Mouse (Mus musculus) midbrain, embryonic 16.5 days (tissue): ENCODE measurements around the gene Atp6v0e. TPM values are rescaled to one million over a fixed set of nuclear protein-coding genes. Genes with fewer than 3 reads are reported as not detected.
A peak's percentile ranks its signal among the peaks of the same experiment; 100 is the strongest.

Experiments
- ATAC-seq: fragments of 200-750 bp; cut with Nextera tagmentation; 2 replicates; pipeline ENCODE4 v1.8.0; 2017; ENCODE audit warnings: moderate TSS enrichment
- H3K27ac ChIP-seq: fragments of 300-500 bp; sonication (generic); 2 replicates; pipeline ENCODE4 v1.5.1; 2014; ENCODE audit warnings: mild to moderate bottlenecking, low read length, mixed read lengths
- H3K27me3 ChIP-seq: fragments of 300-500 bp; sonication (generic); 2 replicates; pipeline ENCODE4 v1.6.1; 2014; ENCODE audit warnings: low read depth, low read length, mixed read lengths; ENCODE audit not compliant: control insufficient read depth, insufficient read depth
- H3K36me3 ChIP-seq: fragments of 300-500 bp; sonication (generic); 2 replicates; pipeline ENCODE4 v1.6.1; 2014; ENCODE audit warnings: mild to moderate bottlenecking, low read length, moderate library complexity, mixed read lengths; ENCODE audit not compliant: control insufficient read depth, insufficient read depth
- H3K4me1 ChIP-seq: fragments of 300-500 bp; sonication (generic); 2 replicates; pipeline ENCODE4 v1.6.1; 2014; ENCODE audit warnings: mild to moderate bottlenecking, low read length, mixed read lengths; ENCODE audit not compliant: control insufficient read depth, insufficient read depth
- H3K4me2 ChIP-seq: fragments of 300-500 bp; sonication (generic); 2 replicates; pipeline ENCODE4 v1.6.1; 2014; ENCODE audit warnings: mild to moderate bottlenecking, low read length, mixed read lengths
- H3K4me3 ChIP-seq: fragments of 300-500 bp; sonication (generic); 2 replicates; pipeline ENCODE4 v1.5.1; 2014; ENCODE audit warnings: low read depth, mild to moderate bottlenecking, low read length, moderate library complexity, mixed read lengths
- H3K9ac ChIP-seq: fragments of 300-500 bp; sonication (generic); 2 replicates; pipeline ENCODE4 v1.6.1; 2014; ENCODE audit warnings: low read depth, low read length, mixed read lengths
- H3K9me3 ChIP-seq: fragments of 300-500 bp; sonication (generic); replicated peaks from 2 replicates; pipeline ENCODE4 v1.6.1; 2014; ENCODE audit warnings: mild to moderate bottlenecking, low read length, mixed read lengths; ENCODE audit not compliant: control insufficient read depth, poor library complexity, severe bottlenecking
- WGBS: fragments of 180-500 bp; shearing (Covaris S2); extraction: QIAGEN DNeasy Blood & Tissue Kit; methylation state at CpG from one replicate; pipeline ENCODE4 v1.1.7; 2014; 5-methylcytosine and 5-hydroxymethylcytosine counted together
- polyA plus RNA-seq: library from polyadenylated mRNA; unstranded; fragments of >200 nt; fragmentation: Nextera tagmentation; extraction: Ambion mirVana; gene quantifications from 2 replicates; pipeline ENCODE4 v1.2.1, GENCODE M21; 2015

Gene Atp6v0e
- 77.2 and 83.0 TPM in 2 replicates for polyA plus RNA-seq

- WGBS: 2% methylated on average over 28 of the region's 28 CpGs
- Histone ChIP-seq H3K27ac (peak within 1 kb of the TSS; percentile 59), H3K27me3 (no peaks in the 10 kb centered on the region), H3K4me1 (peaks cover 6% of the 10 kb centered on the region), H3K36me3 (no peaks in the 10 kb centered on the region; the same call in 1 of the 2 replicates), H3K4me3 (peak within 1 kb of the TSS; percentile 63), H3K4me2 (peak within 1 kb of the TSS; percentile 87), H3K9me3 (no peaks in the 10 kb centered on the region), H3K9ac (peak within 1 kb of the TSS; percentile 74)
- ATAC-seq: peak; percentile 90
Measured at GRCm38 (mm10) chr17:26662978-26663683, at the start of gene Atp6v0e. Gene Atp6v0e, plus strand, starts transcription at chr17:26663231.

- peaks cover 11% of the 10 kb centered on the region; the same call in 1 of the 2 replicates for H3K36me3 ChIP-seq
- no peaks in the 10 kb centered on the region for H3K9me3 ChIP-seq
Measured at GRCm38 (mm10) chr17:26614286-26614685, 48.7 kb upstream of the Atp6v0e start.

GRCm38 (mm10) chr17:26614708-26615486 is 48.1 kb upstream of the Atp6v0e start:
- Histone ChIP-seq H3K4me1 (no peaks in the 10 kb centered on the region), H3K9me3 (no peaks in the 10 kb centered on the region), H3K27me3 (no peaks in the 10 kb centered on the region), H3K4me2 (no peak overlapping the region), H3K27ac (no peak overlapping the region), H3K36me3 (peaks cover 11% of the 10 kb centered on the region; the same call in 1 of the 2 replicates), H3K9ac (no peak overlapping the region), H3K4me3 (no peak overlapping the region)
- ATAC-seq: no peak
- 84% methylated on average over 9 of the region's 9 CpGs for WGBS

More at GRCm38 (mm10) chr17:26614286-26614685, 48.7 kb upstream of the Atp6v0e start:
- Histone ChIP-seq H3K27me3 (no peaks in the 10 kb centered on the region), H3K4me2 (no peak overlapping the region), H3K9ac (no peak overlapping the region), H3K27ac (no peak overlapping the region), H3K4me1 (no peaks in the 10 kb centered on the region), H3K4me3 (no peak overlapping the region)
- 83% methylated on average over 6 of the region's 6 CpGs for WGBS
- no peak for ATAC-seq

GRCm38 (mm10) chr17:26616696-26617095 is 46.3 kb upstream of the Atp6v0e start:
- WGBS: 94% methylated on average over 2 of the region's 2 CpGs
- no peaks in the 10 kb centered on the region for H3K4me1 ChIP-seq
- H3K27ac ChIP-seq: no peak overlapping the region
- no peak for ATAC-seq
- no peak overlapping the region for H3K4me3 ChIP-seq
- no peak overlapping the region for H3K9ac ChIP-seq
- no peak overlapping the region for H3K4me2 ChIP-seq
- peaks cover 10% of the 10 kb centered on the region for H3K36me3 ChIP-seq
- H3K9me3 ChIP-seq: no peaks in the 10 kb centered on the region
- H3K27me3 ChIP-seq: no peaks in the 10 kb centered on the region

- H3K36me3 ChIP-seq: peaks cover 10% of the 10 kb centered on the region
- no peak overlapping the region for H3K9ac ChIP-seq
- no peaks in the 10 kb centered on the region for H3K4me1 ChIP-seq
- no peak for ATAC-seq
- no peaks in the 10 kb centered on the region for H3K9me3 ChIP-seq
- 96% methylated on average over 5 of the region's 5 CpGs for WGBS
- H3K27me3 ChIP-seq: no peaks in the 10 kb centered on the region
- no peak overlapping the region for H3K4me3 ChIP-seq
- H3K27ac ChIP-seq: no peak overlapping the region
- H3K4me2 ChIP-seq: no peak overlapping the region
Measured at GRCm38 (mm10) chr17:26618498-26618897, 44.5 kb upstream of the Atp6v0e start.

GRCm38 (mm10) chr17:26619577-26619976 is 43.5 kb upstream of the Atp6v0e start:
- no peak overlapping the region for H3K27ac ChIP-seq
- no peak overlapping the region for H3K4me2 ChIP-seq
- H3K4me1 ChIP-seq: no peaks in the 10 kb centered on the region
- H3K4me3 ChIP-seq: no peak overlapping the region
- H3K36me3 ChIP-seq: peaks cover 7% of the 10 kb centered on the region
- H3K27me3 ChIP-seq: no peaks in the 10 kb centered on the region
- no peaks in the 10 kb centered on the region for H3K9me3 ChIP-seq
- H3K9ac ChIP-seq: no peak overlapping the region
- 90% methylated on average over 6 of the region's 6 CpGs for WGBS
- no peak for ATAC-seq

- 92% methylated on average over 6 of the region's 6 CpGs for WGBS
- peaks cover 5% of the 10 kb centered on the region for H3K36me3 ChIP-seq
Measured at GRCm38 (mm10) chr17:26620292-26620691, 42.7 kb upstream of the Atp6v0e start.

GRCm38 (mm10) chr17:26620786-26621766 is 42.0 kb upstream of the Atp6v0e start:
- Histone ChIP-seq H3K9me3 (no peaks in the 10 kb centered on the region), H3K4me2 (no peak overlapping the region), H3K4me1 (no peaks in the 10 kb centered on the region), H3K4me3 (no peak overlapping the region), H3K27me3 (no peaks in the 10 kb centered on the region), H3K27ac (peak overlapping the region; percentile 23), H3K9ac (no peak overlapping the region), H3K36me3 (peaks cover 12% of the 10 kb centered on the region)
- no peak for ATAC-seq
- 84% methylated on average over 17 of the region's 17 CpGs for WGBS

More at GRCm38 (mm10) chr17:26620292-26620691, 42.7 kb upstream of the Atp6v0e start:
- Histone ChIP-seq H3K9me3 (no peaks in the 10 kb centered on the region), H3K4me1 (no peaks in the 10 kb centered on the region), H3K27me3 (no peaks in the 10 kb centered on the region), H3K9ac (no peak overlapping the region), H3K27ac (no peak overlapping the region), H3K4me2 (no peak overlapping the region), H3K4me3 (no peak overlapping the region)
- no peak for ATAC-seq
